Comparison of ENCODE assay signal across 11 mouse cellular contexts in the genomic region with DNA sequence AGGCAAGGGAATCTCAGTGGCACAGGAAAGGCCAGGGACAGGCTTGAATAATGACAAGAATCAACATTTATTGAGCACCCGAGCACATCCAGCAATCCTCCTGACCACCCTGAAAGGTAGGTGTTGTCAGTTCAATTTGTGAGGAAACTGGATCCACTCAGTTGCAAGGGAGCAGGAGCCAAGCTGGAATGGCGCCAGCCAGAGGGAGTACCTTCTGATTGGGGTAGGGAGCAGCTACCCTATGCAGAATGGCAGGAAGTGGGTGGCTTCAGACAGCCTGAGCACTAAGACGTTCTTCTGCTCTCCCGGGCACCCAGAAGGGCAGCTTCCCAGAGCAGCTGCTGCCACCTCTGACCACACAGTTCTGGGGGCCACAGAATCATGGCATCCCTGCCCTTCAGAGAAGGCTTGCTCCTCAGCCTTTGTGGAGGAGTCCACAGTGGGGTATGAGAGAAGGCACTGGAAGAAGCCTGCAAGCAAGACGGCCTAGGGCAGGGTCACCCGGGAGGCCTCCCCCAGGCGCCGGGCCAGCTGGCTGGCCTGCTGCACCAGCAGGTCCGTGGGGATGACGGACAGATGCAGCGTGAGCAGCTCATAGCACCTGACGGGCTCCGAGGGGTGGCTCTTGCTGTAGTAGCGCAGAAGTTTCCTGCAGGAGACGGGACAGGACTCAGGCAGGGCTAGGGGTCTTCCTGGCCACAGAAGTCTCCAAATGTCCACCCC. TPM values are rescaled to one million over a fixed set of nuclear protein-coding genes. Genes with fewer than 3 reads are reported as not detected.
DNase-seq lines count a peak whose midpoint lies in the region.
"Had no signal": no experiment of that assay in that cellular context is flagged by ENCODE, and none has a peak within 500 bp of the region (broad histone marks: within the 10 kb centered on the region; RNA-seq: fewer than 3 reads in every experiment).

No protein-coding gene starts in this region.

- intact Hi-C loops in heart, postnatal 36 days (cut with DNase I): no loop called here

- peak; percentile 43 for DNase-seq in adrenal gland, adult 2 months
- DNase-seq in adrenal gland, postnatal 4 days (ENCODE audit: low spot score in 2 of 2): no peak
- peak; percentile 21 to 43 for DNase-seq in lung, adult 18-20 months
- no peak for DNase-seq in lung, postnatal 25 days (ENCODE audit: low spot score)
- DNase-seq in heart, postnatal 36 days: peak; percentile 31 to 39
- peak; percentile 28 for DNase-seq in lung, postnatal 36 days
- DNase-seq in T-cell, adult 2 months (ENCODE audit: low spot score): no peak
- DNase-seq in embryo, embryonic 10 days (ENCODE audit: low spot score): no peak
- DNase-seq: cerebellum, adult 18-20 months; right cerebral cortex, postnatal 25 days; thymus, postnatal 25 days had no signal

RNA-seq across cellular contexts. Expression of a gene that starts 2.7 kb away (rescaled TPM):
- 10 to 100 TPM; 26.5 to 32.0 TPM for total RNA-seq in adrenal gland, adult 2 months (2021)
- polyA plus RNA-seq in adrenal gland, adult 2 months (2012; rRNA removed): 40.8 and 49.4 TPM in 2 replicates
- total RNA-seq in adrenal gland, postnatal 4 days (2021): 10 to 100 TPM; 54.2 to 55.8 TPM
- total RNA-seq in heart, postnatal 36 days (2021): 1 to 10 TPM; 4.6 to 4.7 TPM

RNA-seq across cellular contexts. Expression of a gene that starts 24.5 kb away (rescaled TPM):
- 10 to 100 TPM; 25.7 to 29.1 TPM for total RNA-seq in adrenal gland, adult 2 months (2021)
- 185 and 307 TPM in 2 replicates for polyA plus RNA-seq in adrenal gland, adult 2 months (2012; rRNA removed)
- total RNA-seq in adrenal gland, postnatal 4 days (2021): 10 to 100 TPM; 27.4 to 28.0 TPM
- total RNA-seq in heart, postnatal 36 days (2021): 1 to 10 TPM; 1.0 to 1.8 TPM

Comparison
In these comparisons a context has a peak if more than half of its experiments do, and no peak if none do; other contexts are left out.
1. DNase-seq: peak in adrenal gland, adult 2 months (single experiment), lung, adult 18-20 months (2 of 2), heart, postnatal 36 days (2 of 2) and lung, postnatal 36 days (single experiment); none in adrenal gland, postnatal 4 days (0 of 2), lung, postnatal 25 days (single experiment), T-cell, adult 2 months (single experiment) and embryo, embryonic 10 days (single experiment).
2. RNA of a gene that starts 2.7 kb away (total RNA-seq): 54.2 to 55.8 TPM in adrenal gland, postnatal 4 days and 26.5 to 32.0 TPM in adrenal gland, adult 2 months; 4.6 to 4.7 TPM in heart, postnatal 36 days; every median in the first group is over 4 times any median in the second.
3. RNA of a gene that starts 24.5 kb away (total RNA-seq): 25.7 to 29.1 TPM in adrenal gland, adult 2 months and 27.4 to 28.0 TPM in adrenal gland, postnatal 4 days; 1.0 to 1.8 TPM in heart, postnatal 36 days; every median in the first group is over 4 times any median in the second.